Mouse (Mus musculus) C2C12 (cell line): ENCODE results near the gene Art4.

Experiments
- CEBPB ChIP-seq: IDR thresholded peaks from one replicate; pipeline ENCODE4 v1.6.1; 2011; ENCODE audit warnings: low read depth, mild to moderate bottlenecking, control low read depth, moderate library complexity
- CTCF ChIP-seq: IDR thresholded peaks from one replicate; pipeline ENCODE4 v1.5.1; 2011; ENCODE audit not compliant: control insufficient read depth, insufficient read depth, insufficient read length
- MAX ChIP-seq: IDR thresholded peaks from one replicate; pipeline ENCODE4 v1.6.1; 2011; ENCODE audit warnings: mild to moderate bottlenecking, control low read depth
- MYOG ChIP-seq: IDR thresholded peaks from one replicate; pipeline ENCODE4 v1.6.1; 2011; ENCODE audit not compliant: control insufficient read depth, insufficient read length; ENCODE audit errors: extremely low read depth
- USF1 ChIP-seq: IDR thresholded peaks from one replicate; pipeline ENCODE4 v1.6.1; 2011; ENCODE audit warnings: low read depth, mild to moderate bottlenecking, control low read depth, moderate library complexity

- TF ChIP-seq CTCF, result no peak
- TF ChIP-seq MAX, result no peak
- TF ChIP-seq CEBPB, result no peak
- TF ChIP-seq USF1, result no peak
- TF ChIP-seq MYOG, result no peak
Measured at GRCm38 (mm10) chr6:136817549-136817948, 40.0 kb downstream of the Art4 start.
